Mouse (Mus musculus) liver, embryonic 14.5 days (tissue): ENCODE results near the gene Akr1c18.

Experiments used
- CTCF ChIP-seq: IDR thresholded peaks from 2 replicates; pipeline ENCODE4 v1.5.1; 2016; ENCODE audit warnings: antibody characterized with exemption, low read depth, control low read depth
- EP300 ChIP-seq: IDR thresholded peaks from 2 replicates; pipeline ENCODE4 v1.6.1; 2016; ENCODE audit warnings: antibody characterized with exemption, low read depth

DNA sequence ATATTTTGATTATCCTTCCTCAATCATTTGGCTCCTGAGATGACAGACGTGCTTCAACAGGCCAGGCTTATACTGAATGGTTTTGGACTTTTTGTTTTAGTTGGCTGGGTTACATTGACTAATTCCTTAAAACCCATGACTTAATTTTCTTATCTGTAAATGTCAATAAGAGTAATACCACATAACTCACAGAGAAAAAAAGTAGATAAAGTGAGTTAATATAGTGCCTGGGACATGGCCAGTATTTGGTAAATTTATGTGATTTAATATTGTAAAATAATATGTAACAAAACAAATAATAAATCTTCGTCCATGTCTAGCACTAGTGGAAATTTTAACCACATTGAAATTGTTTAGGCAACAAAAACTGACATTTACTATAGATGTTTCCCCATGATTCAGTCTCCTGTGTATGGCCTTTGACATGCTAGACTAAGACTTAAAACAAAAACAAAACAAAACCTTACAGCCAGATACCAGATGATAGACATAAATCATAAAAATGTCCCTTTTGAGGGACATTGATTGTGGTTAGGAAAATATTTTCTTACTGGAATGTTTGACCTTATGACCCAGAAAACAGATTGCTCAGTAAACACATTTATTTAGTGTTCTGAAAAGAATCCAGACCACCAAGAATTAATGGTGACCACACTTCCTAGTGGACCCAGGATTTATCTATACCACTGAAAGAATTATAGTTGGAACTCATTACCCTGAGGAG, 31.1 kb downstream of the Akr1c18 start:
- TF ChIP-seq CTCF (no peak), EP300 (no peak)
